Mouse (Mus musculus) heart, embryonic 13.5 days (tissue): ENCODE measurements around the gene Tenm4. TPM values are rescaled to one million over a fixed set of nuclear protein-coding genes. Genes with fewer than 3 reads are reported as not detected.

Experiments used
- ATAC-seq: fragments of 200-750 bp; cut with Nextera tagmentation; 2 replicates; pipeline ENCODE4 v1.8.0; 2017; ENCODE audit warnings: moderate TSS enrichment; ENCODE audit not compliant: insufficient number of reproducible peaks, low FRiP score, low TSS enrichment; ENCODE audit errors: extremely low read depth
- H3K27ac ChIP-seq: fragments of 300-500 bp; sonication (generic); replicated peaks from 2 replicates; pipeline ENCODE4 v1.5.1; 2015; ENCODE audit warnings: moderate library complexity, mild to moderate bottlenecking, inconsistent platforms
- H3K27me3 ChIP-seq: fragments of 300-500 bp; sonication (generic); replicated peaks from 2 replicates; pipeline ENCODE4 v1.6.1; 2015; ENCODE audit warnings: mild to moderate bottlenecking, inconsistent platforms
- H3K36me3 ChIP-seq: fragments of 300-500 bp; sonication (generic); 2 replicates; pipeline ENCODE4 v1.6.1; 2015; ENCODE audit warnings: mild to moderate bottlenecking, inconsistent platforms
- H3K4me1 ChIP-seq: fragments of 300-500 bp; sonication (generic); 2 replicates; pipeline ENCODE4 v1.6.1; 2015; ENCODE audit warnings: inconsistent platforms
- H3K4me2 ChIP-seq: fragments of 300-500 bp; sonication (generic); 2 replicates; pipeline ENCODE4 v1.6.1; 2015; ENCODE audit warnings: inconsistent platforms, mild to moderate bottlenecking, moderate library complexity
- H3K4me3 ChIP-seq: fragments of 300-500 bp; sonication (generic); 2 replicates; pipeline ENCODE4 v1.5.1; 2015; ENCODE audit warnings: moderate library complexity, mild to moderate bottlenecking, inconsistent platforms
- H3K9ac ChIP-seq: fragments of 300-500 bp; sonication (generic); 2 replicates; pipeline ENCODE4 v1.6.1; 2015; ENCODE audit warnings: inconsistent platforms, mild to moderate bottlenecking, moderate library complexity
- H3K9me3 ChIP-seq: fragments of 300-500 bp; sonication (generic); 2 replicates; pipeline ENCODE4 v1.6.1; 2016; ENCODE audit warnings: inconsistent platforms
- WGBS: fragments of 180-500 bp; shearing (Covaris S2); methylation state at CpG from one replicate; pipeline ENCODE4 v1.1.7; 2015; ENCODE audit warnings: mixed read lengths; 5-methylcytosine and 5-hydroxymethylcytosine counted together
- polyA plus RNA-seq: library from polyadenylated mRNA; unstranded; fragments of >200 nt; fragmentation: Nextera tagmentation; extraction: Ambion mirVana; gene quantifications from 2 replicates; pipeline ENCODE4 v1.2.1, GENCODE M21; 2015

Gene Tenm4
- polyA plus RNA-seq, 1 experiment from 2014 or later: 10.5 TPM

DNA sequence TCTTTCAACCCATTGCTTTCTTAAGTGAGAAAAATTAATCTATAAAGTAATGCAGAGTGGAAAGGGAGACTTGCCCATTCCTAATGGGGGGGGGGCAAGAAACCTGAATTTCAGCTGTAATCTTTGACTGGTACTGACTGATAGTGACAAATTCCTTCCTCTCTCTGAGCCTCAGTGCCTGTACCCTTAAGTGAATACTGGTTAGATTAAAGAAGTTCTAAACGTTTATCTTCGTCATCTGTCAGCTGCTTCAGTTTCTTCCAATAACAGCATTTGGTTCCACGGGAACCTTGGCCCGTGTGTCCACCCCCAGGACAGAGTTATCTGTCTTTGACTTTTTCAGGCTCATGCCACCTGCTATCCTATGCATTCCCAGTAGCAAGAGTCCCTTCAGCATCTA, 685.5 kb downstream of the Tenm4 start:
- H3K9me3 ChIP-seq: no peaks in the 10 kb centered on the region
- H3K27ac ChIP-seq: no peak overlapping the region
- H3K36me3 ChIP-seq: no peaks in the 10 kb centered on the region
- no peak overlapping the region for H3K9ac ChIP-seq
- H3K4me2 ChIP-seq: no peak overlapping the region
- H3K4me3 ChIP-seq: no peak overlapping the region
- WGBS: 51% methylated on average over 4 of the region's 4 CpGs
- peaks cover 12% of the 10 kb centered on the region for H3K4me1 ChIP-seq
- peaks cover 7% of the 10 kb centered on the region; the same call in 1 of the 2 replicates for H3K27me3 ChIP-seq
- no peak for ATAC-seq

DNA sequence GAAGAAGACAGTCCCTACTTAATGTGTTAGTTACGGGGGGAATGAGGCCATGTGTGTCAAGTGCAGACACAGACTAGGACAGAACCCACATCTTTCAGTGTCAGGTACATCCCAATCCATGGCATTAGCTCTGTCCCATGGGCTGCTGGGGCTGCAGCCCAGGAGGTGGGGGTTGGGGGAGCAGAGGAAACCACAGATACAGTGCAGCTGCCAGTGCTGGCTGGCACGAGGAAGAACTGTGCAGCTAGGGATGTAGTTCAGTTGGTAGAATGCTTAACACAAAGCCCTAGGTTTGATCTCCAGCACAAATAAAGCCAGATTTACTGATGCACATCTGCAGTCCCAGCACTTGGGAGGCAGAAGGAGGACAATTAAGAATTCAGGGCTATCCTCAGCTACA, 688.0 kb downstream of the Tenm4 start:
- H3K27ac ChIP-seq: no peak overlapping the region
- H3K4me3 ChIP-seq: no peak overlapping the region
- H3K36me3 ChIP-seq: no peaks in the 10 kb centered on the region
- no peak for ATAC-seq
- H3K9ac ChIP-seq: no peak overlapping the region
- H3K9me3 ChIP-seq: no peaks in the 10 kb centered on the region
- H3K27me3 ChIP-seq: no peaks in the 10 kb centered on the region; the same call in 1 of the 2 replicates
- peaks cover 12% of the 10 kb centered on the region for H3K4me1 ChIP-seq
- WGBS: 64% methylated on average over 2 of the region's 2 CpGs
- H3K4me2 ChIP-seq: no peak overlapping the region

DNA sequence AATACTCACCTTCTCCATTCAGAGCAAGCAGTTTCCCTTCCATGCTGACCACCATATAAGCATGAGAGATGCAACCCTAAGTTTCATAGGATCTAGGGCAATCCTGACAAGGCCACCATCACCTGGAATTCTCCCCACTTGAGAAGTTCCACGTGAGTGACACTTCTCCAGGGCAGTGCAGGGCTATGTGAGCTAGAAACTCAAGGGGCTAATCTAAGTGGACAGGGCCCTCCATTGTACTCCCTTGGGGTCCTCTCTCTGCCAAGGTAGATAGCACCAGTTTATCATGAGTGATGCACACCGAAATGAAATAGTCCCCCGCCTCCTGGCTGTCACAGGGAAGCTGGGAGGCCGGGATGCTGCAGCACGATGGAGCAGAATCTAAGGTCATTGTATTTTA, 688.6 kb downstream of the Tenm4 start:
- Histone ChIP-seq H3K9ac (no peak overlapping the region), H3K9me3 (no peaks in the 10 kb centered on the region), H3K4me1 (peaks cover 12% of the 10 kb centered on the region), H3K4me2 (no peak overlapping the region), H3K4me3 (no peak overlapping the region), H3K27me3 (no peaks in the 10 kb centered on the region; the same call in 1 of the 2 replicates), H3K27ac (peak overlapping the region; percentile 22), H3K36me3 (no peaks in the 10 kb centered on the region)
- ATAC-seq: no peak
- 71% methylated on average over 5 of the region's 5 CpGs for WGBS

DNA sequence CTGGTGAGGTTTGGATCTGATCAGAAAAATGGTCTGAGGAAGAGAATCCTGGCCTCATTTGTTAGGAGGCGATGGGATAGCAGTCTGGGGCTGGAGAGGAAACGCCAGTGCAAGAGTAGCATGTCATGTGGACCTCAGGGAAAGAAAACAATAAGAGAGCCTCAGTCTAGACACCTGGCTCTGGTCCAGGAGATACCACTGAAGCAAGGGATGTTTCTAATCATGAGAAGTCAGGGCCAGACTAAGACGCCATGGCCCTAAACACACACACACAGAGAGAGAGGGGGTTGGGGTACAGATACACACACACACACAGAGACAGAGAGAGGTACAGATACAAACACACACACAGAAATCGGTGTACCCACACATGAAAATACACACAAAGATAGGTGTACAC, 689.6 kb downstream of the Tenm4 start:
- Histone ChIP-seq H3K36me3 (no peaks in the 10 kb centered on the region), H3K4me1 (peaks cover 12% of the 10 kb centered on the region), H3K9ac (no peak overlapping the region), H3K27me3 (no peaks in the 10 kb centered on the region; the same call in 1 of the 2 replicates), H3K9me3 (no peaks in the 10 kb centered on the region), H3K4me3 (no peak overlapping the region), H3K27ac (peak overlapping the region; percentile 22), H3K4me2 (no peak overlapping the region)
- WGBS: 39% methylated on average over 4 of the region's 4 CpGs
- no peak for ATAC-seq

DNA sequence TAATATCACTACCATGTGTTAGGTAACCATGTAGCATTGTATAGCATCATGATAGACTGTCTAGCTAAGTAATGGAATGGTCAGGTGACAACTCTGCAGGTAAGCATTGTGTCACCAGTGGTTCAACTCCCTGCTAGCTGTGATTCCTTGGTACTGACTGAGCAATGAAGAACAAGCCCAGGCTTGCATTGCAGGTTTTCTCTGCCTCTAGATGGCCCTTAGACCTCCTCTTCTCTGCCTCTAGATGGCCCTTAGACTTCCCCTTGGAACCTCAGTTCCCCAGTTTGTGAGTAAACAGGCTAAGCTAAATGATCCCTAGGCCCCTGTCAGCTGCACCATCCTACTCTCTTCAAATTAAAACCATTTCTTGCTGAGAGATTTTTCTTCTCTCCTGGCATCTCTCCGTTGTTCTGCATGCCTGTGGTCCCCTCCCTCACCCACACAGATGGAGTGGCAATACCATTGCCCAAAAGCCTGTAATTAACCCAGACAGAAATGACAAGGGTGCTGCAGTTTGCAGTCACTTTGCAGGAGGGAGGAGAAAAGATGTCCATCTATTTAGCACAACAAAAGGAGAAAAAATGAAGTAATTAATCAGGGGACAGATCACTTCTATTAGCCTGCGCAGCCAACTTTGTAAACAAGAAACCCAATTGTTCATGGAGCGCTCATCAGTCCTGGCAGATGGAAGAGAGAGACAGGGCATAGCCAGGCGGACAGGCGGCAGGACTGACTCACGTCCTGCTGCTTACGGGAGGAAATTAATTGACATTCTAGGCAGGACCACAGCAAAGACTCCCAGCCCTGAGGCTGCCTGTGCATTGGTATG, 694.1 kb downstream of the Tenm4 start:
- H3K4me2 ChIP-seq: no peak overlapping the region
- peaks cover 6% of the 10 kb centered on the region for H3K4me1 ChIP-seq
- no peak overlapping the region for H3K4me3 ChIP-seq
- H3K9ac ChIP-seq: no peak overlapping the region
- no peaks in the 10 kb centered on the region for H3K9me3 ChIP-seq
- ATAC-seq: no peak
- 67% methylated on average over 7 of the region's 7 CpGs for WGBS
- H3K27me3 ChIP-seq: no peaks in the 10 kb centered on the region
- H3K27ac ChIP-seq: no peak overlapping the region
- H3K36me3 ChIP-seq: 0 out of 2 replicates have a peak, but pooled peaks cover 4% of the 10 kb centered on the region

DNA sequence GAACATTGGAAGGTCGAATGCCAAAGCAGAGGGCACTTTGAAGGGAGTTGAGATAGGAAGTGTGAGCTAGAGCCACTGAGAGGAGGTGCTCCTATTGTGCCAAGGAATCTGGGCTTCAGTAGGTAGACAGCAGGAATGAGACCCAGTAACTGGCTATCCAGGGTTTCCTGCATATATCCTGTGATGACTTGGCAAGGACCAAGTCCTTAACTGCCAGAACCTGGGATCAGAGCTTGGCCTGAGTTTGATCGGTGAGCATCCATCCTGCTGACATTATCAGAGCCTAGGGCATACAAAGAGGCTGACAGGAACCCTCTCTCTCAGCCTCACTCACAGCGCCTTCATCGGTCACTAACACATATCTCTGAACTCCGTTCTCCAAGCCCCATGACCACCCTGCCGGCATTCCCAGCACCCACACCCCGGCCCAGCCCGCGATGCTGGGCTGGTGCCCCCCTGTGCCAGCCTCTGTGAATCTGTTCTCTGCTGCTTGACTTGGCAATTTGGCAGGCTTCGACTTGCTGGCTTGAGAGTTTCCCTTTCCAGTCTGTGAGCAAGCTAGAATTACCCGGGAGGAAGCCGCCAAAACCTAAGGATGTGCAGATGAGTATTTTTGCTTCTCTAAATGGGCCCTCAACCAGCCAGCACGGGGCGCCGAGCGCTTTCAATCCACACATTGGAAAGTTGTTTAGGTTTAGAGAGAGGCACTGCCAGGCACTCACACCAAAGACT, 698.2 kb downstream of the Tenm4 start:
- Histone ChIP-seq H3K9me3 (no peaks in the 10 kb centered on the region), H3K27me3 (no peaks in the 10 kb centered on the region), H3K4me3 (no peak overlapping the region), H3K36me3 (peaks cover 12% of the 10 kb centered on the region), H3K9ac (no peak overlapping the region), H3K4me1 (no peaks in the 10 kb centered on the region), H3K4me2 (no peak overlapping the region), H3K27ac (no peak overlapping the region)
- ATAC-seq: no peak
- 78% methylated on average over 16 of the region's 16 CpGs for WGBS

DNA sequence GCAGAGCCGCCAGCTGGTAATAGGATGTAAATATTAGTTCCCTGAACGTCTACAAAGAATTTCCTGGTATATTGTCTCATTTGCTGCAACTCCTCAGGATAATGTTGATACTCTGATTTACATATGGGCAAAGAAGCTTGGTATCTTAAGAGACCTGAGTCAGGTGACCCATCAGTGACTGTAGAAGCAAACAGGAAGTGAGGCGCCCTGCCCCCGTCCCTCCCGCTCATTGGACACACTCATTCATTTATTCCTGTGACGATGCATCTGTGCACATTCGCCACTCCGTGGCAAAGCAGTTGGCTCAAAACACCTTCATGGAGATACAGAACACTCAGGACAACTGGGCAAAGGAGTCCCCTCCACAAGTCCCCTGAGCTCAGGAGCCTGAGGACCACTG, 699.4 kb downstream of the Tenm4 start:
- no peaks in the 10 kb centered on the region for H3K9me3 ChIP-seq
- ATAC-seq: no peak
- no peaks in the 10 kb centered on the region for H3K27me3 ChIP-seq
- no peak overlapping the region for H3K9ac ChIP-seq
- H3K36me3 ChIP-seq: peaks cover 14% of the 10 kb centered on the region
- 80% methylated on average over 8 of the region's 8 CpGs for WGBS
- no peak overlapping the region for H3K4me2 ChIP-seq
- no peak overlapping the region for H3K27ac ChIP-seq
- no peaks in the 10 kb centered on the region for H3K4me1 ChIP-seq
- no peak overlapping the region for H3K4me3 ChIP-seq

DNA sequence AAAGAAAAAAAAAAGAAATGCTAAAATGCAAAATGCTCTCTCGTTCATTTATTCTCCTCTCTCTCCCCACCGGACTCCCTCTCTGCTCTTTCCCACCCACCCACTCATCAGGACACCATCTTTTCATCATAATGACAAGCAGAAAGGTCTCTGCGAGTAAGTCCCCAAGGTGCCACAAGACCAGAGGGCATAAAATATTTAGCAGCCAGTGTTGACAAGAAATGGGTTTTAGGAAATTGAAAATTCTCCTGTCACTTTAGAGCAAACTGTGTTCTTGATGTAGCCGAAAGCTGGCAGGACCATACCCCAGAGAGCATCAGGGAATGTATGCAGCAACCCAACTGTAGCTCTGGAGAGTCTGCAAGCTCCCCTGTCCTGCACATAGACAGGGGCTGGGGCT, 700.0 kb downstream of the Tenm4 start:
- Histone ChIP-seq H3K4me2 (no peak overlapping the region), H3K9me3 (no peaks in the 10 kb centered on the region), H3K36me3 (peaks cover 14% of the 10 kb centered on the region), H3K27me3 (no peaks in the 10 kb centered on the region), H3K4me3 (no peak overlapping the region), H3K9ac (no peak overlapping the region), H3K4me1 (no peaks in the 10 kb centered on the region), H3K27ac (no peak overlapping the region)
- ATAC-seq: no peak
- 81% methylated on average over 4 of the region's 4 CpGs for WGBS

DNA sequence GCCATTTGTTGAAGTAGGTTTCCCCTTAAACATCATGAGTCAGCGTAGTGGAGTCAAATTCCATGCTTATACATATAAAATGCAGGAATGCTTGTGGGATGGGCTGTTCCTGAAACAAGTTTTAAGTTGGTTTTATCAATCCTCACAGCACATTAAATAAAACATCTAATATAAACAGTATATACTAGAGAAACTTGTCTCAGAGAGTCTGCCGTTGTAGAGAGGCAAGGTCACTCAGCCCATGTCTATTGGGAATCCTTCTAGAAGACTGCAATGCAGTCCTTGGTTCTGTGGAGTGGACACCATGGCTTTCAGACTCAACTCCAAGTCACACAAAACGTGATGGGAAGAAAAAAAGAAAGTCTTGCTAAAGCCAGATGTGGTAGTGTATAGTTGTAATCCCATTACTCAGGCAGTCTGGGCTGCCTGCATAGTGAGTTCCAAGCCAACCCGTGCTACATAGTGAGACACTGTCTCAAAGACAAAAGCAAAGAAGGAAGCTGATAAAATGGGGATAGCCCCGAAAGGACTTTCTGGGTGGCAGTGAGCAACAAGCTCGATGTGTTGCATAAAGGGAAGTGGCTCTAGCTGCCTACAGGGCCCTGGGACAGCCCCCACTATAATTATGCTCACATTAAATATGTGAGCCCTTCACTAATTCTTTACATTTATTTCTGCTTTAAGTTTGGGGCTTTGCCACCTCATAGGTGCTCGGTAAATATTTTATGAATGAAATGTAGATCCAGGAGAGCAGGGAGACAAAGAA, 707.6 kb downstream of the Tenm4 start:
- Histone ChIP-seq H3K4me2 (no peak overlapping the region), H3K9me3 (no peaks in the 10 kb centered on the region), H3K36me3 (peaks cover 7% of the 10 kb centered on the region), H3K4me1 (0 out of 2 replicates have a peak, but pooled peaks cover 4% of the 10 kb centered on the region), H3K4me3 (no peak overlapping the region), H3K9ac (no peak overlapping the region), H3K27me3 (no peaks in the 10 kb centered on the region), H3K27ac (no peak overlapping the region)
- ATAC-seq: no peak
- 68% methylated on average over 7 of the region's 7 CpGs for WGBS

DNA sequence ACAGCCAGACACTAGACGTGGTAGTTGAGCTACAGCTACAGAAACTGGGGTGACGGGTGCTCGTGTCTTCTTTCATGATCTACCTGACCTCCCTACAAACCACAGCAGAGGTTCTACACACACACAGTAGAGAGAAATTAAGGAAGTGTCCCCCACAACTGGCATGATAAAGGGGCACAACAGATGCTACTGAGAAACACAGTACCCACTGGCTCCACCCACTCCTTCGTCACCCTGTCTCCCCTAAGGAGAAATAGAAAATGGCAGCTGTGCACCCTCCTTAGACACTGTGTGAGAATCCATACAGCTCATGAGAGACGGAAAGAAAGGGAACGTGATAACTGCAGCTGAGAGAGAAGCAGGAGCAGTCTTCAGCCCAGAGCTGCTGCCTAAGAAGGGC, 708.5 kb downstream of the Tenm4 start:
- H3K9ac ChIP-seq: no peak overlapping the region
- 82% methylated on average over 6 of the region's 6 CpGs for WGBS
- H3K4me1 ChIP-seq: 0 out of 2 replicates have a peak, but pooled peaks cover 4% of the 10 kb centered on the region
- no peak overlapping the region for H3K4me2 ChIP-seq
- H3K27me3 ChIP-seq: no peaks in the 10 kb centered on the region
- H3K9me3 ChIP-seq: no peaks in the 10 kb centered on the region
- H3K4me3 ChIP-seq: no peak overlapping the region
- ATAC-seq: no peak
- H3K27ac ChIP-seq: no peak overlapping the region
- H3K36me3 ChIP-seq: no peaks in the 10 kb centered on the region

DNA sequence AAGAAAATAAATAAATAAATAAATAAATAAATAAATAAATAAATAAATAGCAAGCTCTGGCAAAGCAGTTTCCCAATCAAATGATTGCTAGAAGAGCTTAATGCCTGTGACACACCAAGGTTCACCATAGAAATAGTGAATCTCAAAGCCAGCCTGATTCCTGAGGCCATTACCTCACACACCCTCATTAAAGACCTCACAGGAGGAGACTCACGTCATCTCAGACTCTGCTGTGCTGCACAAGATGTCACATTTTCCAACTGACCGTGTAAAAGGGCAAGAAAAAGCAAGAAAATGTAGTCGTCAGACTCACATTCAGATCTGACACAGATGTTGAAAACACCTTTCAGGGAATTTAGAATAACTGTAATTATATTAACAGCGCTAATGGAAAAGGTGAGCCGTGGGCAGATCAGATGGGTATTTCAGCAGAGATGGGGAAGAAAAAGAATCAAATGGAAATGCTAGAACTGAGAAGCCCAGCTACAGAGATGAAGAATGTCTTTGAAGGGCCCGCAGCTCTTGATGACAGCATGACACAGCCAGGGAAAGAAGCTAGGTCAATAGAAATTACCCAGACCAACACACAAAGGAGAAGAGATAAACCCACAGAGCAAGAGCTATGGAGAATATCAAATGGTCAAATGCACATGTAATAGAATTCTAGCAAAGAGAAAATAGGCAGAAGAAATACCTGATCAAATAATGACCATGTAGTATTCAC, 709.3 kb downstream of the Tenm4 start:
- H3K4me2 ChIP-seq: no peak overlapping the region
- H3K9me3 ChIP-seq: no peaks in the 10 kb centered on the region
- H3K27ac ChIP-seq: no peak overlapping the region
- WGBS: 70% methylated on average over 6 of the region's 6 CpGs
- ATAC-seq: no peak
- H3K4me3 ChIP-seq: no peak overlapping the region
- no peak overlapping the region for H3K9ac ChIP-seq
- no peaks in the 10 kb centered on the region for H3K27me3 ChIP-seq
- H3K36me3 ChIP-seq: no peaks in the 10 kb centered on the region
- H3K4me1 ChIP-seq: 0 out of 2 replicates have a peak, but pooled peaks cover 4% of the 10 kb centered on the region
